Mouse (Mus musculus): ENCODE data around the gene Trim59. TPM values are rescaled to one million over a fixed set of nuclear protein-coding genes. Genes with fewer than 3 reads are reported as not detected.
"Not testable (repeated sequence)": the region's sequence is repeated elsewhere in the genome, so short reads cannot be mapped to it uniquely, and the experiment has no call there.

Gene Trim59
- total RNA-seq (2021), result 1 to 10 TPM; 1.4 to 1.7 TPM
- long read RNA-seq, experiment 1, result 0 reads
- long read RNA-seq, experiment 2, result 0 reads

DNA sequence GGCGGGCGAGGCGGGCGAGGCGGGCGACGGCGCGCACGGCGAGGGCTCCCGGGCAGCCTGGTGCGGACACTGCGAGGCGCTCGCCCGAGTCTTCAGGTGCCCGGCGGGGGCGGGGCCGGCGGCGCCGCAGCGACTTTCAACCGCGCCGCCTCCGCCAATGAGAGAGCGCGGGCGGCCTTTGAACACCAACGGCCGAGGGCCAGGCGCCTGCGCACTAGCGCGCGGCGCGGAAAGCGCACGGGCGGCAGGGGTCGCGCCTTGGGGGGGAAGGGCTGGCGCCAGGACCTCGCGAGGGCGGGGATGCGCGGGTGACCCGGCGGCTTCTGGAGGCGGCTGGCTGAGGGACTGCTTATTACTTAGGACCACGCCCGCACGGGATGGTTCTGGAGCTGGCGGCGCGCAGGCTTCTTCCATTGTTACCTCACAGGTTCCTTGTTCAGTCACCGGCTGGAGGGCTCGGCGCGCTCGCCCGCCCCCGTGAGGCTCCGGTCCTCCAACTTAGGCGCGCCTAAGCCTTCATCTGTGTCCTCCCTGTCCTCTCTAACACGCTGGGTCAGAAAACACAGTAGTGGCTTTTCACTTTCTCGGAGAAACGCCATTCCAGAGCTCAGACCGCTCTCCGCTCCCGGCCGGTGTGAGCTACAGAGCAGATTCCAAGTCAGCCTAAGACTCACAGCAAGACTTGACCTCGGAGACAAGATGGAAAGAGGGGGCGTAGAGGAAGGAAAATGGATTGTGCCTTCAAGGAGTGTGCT lies at the start of gene Trim59:
Gene Trim59 (minus strand): TSS at position 111 of the 755 bp plus-strand sequence.
- peak; percentile 90 to 93 for DNase-seq

DNA sequence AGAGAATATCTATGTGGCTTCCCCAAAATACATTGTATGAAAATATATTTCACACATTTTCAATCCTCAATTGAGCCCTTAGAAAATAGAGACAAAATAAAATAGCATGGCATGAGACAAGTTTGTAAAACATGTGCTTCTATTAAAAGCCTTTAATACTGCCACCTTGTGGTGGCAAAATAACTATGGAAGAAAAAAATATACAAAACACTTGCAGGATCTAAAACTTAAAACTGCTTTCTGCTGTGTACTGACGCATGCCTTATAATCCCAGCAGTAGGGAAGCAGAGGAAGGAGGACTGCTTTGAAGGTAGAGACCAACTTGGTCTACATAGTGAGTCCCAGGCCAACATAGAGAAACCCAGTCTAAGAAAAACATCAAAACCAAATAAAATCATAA lies 19.4 kb upstream of the Trim59 start:
- no peak for DNase-seq

DNA sequence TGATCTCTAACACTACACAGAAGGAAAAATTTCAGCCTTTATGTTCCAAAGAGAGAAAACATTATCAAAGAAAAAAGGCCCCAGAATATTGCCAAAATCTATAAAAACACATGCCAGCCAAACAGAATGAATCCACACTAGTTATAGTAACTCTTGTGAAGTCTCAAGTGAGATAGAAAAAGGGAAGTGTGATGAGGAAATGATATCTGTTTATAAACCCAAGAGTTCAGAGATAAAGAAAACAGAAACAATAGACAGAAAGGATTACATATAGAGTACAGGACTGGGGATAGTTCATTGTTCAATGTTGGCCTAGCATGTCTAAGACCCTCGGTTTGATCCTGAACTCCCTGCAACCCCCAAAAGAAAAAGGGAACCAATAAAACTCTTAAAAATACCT lies 18.2 kb upstream of the Trim59 start:
- no peak for DNase-seq

DNA sequence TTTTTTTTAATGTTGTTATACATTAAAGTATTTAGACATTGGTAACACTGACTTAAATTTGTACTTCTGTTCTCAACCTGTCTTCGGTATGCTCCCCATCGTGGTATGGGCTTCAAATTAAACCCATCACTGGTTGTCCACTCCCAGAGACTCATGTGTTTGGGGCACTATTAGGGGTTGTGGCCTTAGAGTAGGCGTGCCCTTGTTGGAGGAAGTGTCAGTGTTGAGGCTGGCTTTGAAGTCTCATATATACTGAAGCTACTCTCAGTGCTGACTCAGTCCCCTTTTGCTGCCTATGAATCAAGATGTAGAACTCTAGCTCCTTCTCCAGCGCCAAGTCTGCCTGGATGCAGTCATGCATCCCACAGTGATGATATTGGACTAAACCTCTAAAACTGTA lies 16.1 kb upstream of the Trim59 start:
- no peak for DNase-seq

DNA sequence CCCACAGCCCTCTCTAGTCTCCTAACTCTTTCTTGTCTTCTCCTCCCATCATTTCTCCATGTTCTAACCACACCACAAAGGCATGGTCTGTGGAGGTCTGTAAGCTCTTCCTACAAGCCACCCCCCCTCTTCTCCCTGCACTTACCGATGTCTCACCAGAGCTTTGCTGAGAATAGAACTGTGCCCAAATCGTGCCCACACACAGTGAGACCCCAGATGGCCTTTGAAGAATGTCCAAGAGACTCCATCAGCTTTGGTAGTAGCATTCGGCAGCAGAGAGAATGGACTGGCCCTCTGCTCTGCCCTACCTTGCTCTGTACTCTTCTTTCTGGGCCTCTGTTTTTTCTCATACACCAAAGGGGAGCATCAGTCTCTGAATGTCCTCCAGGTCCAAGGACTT lies 11.3 kb upstream of the Trim59 start:
- no peak for DNase-seq

DNA sequence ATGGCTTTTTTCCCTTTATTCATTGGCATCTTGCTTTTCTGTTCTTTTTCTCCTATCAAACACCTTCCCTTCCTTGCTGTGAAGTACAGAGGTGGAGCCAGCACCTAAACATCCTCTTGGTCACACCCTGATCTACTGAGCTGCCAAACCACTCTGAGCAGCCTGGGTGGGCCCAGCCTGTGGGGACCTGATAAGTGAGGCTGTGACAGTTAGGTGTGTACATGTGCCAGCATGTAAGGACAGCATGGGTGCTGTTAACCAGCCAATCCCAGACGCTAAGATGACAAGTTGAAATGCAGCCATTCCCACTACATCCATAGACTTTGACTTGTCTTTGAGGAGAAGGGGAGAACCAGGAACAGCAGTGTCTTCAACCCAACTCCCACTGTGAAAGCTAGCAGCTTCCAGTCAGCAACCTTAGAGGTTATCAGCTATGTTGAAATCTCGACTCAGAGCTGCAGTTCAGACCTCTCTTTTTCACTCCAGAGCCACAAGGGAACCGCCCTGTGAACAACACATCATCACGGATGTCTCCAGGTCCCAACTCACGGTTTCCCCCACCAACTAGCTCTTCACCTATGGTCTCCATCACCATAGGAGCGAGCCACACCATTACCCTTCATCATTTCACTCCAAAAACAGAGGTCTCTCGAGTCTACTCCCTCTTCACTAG lies 10.3 kb upstream of the Trim59 start:
- no peak for DNase-seq

DNA sequence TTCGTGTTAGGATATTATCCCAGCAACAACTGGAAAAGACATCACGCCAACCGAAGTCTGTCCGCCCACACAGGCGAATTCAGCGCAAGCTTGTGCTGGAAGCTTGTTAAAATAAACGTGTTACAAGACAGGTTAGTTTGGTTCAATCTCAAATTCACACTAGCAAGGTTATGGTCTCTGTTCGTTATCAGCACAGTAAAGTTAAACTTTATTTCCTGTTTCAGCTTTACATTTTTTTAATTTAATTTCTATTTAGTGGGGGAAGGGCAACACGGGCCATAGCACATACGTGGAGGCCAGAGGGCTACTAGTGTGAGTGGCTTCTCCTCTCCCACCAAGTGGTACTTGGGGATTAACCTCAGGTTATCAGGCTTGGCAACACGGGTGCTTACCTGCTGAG lies 7.3 kb upstream of the Trim59 start:
- no peak for DNase-seq

DNA sequence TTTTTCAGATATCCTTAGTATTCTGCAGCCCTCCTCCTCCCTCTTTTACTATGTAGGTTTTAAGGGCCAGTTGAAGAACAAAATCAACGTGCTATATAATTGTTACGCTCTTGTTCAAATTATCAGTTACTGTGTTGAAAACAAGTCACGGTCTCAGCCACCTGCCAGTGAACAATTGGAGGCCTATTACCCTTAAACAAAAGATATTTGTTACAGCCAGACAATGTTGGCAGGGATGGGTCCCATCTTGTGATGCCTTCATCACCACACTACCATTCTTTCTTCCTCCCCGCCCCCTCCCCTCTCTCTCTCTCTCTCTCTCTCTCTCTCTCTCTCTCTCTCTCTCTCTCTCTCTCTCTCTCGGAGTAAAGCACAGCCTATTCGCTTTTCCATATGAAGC lies 4.5 kb upstream of the Trim59 start:
- no peak for DNase-seq

DNA sequence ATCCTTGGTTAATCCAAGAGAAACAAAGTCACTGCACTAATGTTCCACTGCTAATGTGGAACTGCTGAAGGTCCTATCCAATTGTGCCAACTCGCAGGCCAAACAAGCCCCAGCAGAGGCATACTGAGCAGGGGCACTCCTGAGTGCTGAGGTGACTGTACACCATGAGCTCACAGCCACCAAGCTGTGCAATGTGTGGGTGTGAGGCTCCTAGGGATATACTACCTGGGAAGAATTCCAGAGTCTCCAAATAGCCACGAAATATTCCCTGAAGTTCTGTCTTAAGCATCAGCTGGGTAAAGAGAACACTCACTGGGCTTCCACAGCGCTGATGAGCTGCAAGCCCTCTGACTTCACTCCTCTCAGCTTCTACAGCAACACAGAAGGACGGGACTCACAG lies 3.1 kb upstream of the Trim59 start:
- no peak for DNase-seq

DNA sequence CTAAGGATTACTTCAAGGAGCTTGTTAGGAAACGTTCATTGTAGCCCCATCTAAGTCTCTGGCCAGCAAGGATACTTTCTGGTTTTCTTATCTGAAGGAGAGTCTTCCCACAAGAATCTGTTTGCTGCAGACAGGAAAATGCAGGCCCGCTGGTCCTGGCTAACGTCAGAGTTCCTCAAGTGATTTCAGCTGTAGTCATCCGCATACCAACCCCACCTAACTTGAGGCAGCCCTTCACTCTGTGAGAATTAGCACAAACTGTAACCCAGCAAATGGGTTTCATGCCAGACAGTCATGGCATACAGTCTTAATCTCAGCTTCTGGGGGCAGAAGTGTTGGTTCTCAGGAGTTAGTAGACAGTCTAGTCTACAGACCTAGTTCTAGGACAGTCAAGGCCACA lies 2.0 kb upstream of the Trim59 start:
- no peak for DNase-seq

DNA sequence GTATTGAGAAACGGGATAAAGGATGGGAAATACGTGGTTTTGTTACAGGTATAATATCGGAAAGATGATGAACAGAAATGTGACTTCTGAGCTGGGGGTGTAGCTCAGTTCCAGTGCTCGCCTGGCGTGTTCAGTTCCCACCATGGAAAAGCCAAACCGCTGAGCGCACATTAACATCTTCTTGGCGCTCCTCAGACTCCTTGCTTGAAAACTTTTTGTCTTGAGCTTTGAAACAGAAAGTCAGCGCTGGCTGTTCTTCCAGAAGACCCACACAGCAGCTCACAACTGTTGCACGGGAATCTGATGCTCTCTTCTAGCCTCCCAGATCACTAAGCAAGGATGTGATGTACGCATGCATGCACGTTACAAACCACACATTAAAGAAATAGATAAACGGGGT lies 1.2 kb upstream of the Trim59 start:
- peak in 1 of 2 experiments; percentile 26 for DNase-seq

DNA sequence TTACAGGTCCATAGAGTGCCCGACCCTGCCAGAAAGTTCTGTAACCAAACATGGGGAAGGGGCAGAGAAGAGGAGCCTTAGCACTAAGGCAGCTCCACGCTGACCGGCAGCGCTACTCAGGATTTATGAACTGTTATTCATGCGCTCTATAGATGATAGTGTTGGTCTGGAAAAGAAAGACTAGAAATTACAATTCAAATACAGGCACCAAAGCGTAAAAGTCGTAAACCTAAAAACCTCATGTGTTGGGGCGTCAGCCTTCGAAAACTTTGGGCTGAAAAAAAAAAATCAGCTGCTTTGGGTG lies 797 bp upstream of the Trim59 start:
- DNase-seq, result no peak

DNA sequence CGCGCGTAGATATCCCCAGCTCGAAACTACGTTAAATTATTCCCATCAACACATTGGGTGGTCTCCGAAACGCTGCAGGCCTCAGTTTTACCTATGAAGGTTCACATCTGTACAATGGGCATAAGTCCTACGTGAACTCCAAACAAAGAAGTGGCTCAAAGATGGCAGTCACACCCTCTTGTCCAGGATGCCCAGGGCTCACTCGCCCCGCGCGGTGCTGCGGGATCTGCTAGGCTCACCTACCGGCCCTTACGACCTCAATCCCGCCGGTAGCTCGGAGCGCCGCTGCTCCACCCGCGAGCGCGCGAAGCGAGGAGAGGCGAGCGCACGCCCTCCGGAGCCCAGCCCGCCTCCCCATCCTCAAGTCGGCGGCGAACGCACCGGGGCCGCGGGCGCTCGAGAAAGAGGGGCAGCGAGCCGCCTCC lies 376 bp downstream of the Trim59 start:
- DNase-seq, result peak in 1 of 2 experiments; percentile 55

DNA sequence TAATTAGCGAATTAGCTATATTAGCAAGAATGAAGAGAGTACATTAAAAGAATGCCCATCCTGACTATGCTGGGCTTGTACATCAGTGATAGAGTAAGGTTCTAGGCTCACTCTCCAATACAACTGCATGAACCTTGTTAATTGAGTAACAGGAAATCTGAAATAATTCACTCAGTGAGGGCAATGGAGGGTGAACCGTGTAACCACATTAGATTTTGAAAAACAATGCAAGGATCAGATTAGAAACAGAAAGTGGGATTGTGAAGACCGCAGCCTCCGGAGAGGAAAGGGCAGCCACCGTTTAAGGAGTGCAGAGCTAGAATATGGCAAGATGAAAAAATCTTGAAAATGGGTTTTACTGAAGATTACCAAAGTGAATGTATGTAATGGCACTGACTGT lies 3.3 kb downstream of the Trim59 start:
- no peak for DNase-seq

DNA sequence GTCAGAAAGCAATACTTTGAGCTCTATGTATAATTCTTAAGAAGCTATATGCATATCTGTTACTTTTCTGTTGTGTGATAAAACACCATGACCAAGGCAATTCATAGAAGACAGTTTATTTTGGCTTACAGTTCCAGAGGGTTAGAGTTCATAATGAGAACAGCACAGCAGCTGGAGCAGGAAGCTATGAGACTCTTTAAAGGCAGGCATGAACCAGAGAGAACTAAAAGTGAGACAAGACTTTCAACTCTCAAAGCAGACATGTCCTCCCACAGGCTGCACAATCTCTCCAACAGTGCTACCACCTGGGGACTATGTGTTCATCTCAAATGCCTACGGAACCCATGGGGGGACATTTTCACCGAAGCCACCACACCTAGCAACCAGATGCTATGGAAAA lies 4.5 kb downstream of the Trim59 start:
- no peak for DNase-seq

DNA sequence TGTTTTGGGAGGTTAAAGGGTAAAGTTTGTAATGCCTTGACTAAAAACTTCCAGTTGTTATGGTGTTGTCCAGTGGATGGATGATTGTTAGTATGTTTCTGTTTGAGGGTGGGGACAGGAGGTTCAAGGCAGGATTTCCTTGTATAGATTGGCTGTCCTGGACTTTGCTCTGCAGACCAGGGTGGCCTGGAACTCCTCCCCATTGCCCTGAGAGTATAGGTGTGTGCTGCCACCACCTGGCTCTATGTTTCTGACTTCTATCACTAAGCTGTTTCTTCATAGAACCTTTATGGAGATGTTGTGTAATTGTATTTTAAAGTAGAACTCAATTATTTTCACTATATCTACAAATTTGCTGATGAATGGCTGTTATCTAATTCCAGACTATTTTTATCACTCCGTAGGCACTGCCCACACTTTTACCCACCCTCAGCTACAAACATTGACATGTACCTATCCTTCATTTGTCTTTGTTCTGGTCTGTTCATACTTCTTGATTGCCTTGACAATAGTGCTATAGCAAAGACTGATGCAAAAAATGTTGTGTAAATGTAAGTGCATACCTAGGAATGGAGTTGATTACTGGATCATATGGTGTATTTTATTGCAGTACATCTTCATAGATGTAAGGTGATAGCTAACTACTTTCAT lies 18.3 kb downstream of the Trim59 start:
- no peak for DNase-seq

DNA sequence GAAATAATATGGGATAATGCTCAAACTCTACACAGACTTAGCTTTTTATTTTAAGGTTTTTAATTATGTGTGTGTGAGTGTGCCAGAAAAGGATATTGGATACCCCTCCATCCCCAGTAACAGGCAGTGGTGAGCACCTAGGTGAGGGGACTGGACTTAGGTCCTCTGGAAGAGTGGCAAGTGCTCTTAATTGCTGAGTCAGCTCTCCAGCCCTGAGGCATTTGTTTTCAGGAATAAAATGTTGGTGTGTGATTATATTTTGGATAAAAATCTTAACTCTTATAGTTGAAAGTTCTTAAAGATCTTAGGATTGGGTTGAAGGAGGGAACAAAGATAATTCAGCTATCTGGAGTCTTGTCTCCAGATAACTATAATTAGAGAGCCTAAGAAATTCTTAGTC lies 23.8 kb downstream of the Trim59 start:
- DNase-seq, result no peak

DNA sequence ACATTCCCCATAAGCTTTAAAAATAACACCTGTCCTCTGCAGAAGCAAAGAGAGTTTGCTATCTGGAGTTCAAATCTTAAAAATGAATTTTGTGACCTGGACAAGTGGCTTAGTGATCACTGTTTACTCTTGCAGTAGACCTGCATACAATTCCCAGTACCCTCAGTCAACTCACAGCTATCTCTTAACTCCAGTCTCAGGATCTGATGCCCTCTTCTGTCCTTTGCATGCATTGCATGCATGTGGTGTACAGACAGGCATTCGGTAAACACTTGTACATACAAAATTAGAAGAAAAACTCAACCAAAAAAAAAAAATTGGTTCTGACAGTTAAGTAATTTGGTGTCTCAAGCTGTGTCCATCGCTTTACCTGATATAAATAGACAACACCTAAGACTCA lies 24.3 kb downstream of the Trim59 start:
- no peak for DNase-seq

DNA sequence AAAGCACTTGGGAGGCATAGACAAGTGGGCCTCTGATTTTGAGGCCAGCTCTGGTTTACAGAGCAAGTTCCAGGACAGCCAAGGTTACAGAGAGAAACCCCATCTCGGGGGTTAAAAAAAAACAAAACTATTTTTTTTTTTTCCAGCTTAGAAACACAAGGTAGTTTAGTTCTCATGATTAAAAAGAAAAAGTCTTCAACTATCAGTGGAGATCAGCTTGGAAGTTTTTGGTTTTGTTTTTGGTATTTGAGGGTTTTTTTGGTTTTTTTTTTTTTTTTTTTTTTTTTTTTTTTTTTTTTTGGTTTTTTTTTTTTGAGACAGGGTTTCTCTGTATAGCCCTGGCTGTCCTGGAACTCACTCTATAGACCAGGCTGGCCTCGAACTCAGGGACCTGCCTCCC lies 25.9 kb downstream of the Trim59 start:
- DNase-seq, result not testable (repeated sequence)

DNA sequence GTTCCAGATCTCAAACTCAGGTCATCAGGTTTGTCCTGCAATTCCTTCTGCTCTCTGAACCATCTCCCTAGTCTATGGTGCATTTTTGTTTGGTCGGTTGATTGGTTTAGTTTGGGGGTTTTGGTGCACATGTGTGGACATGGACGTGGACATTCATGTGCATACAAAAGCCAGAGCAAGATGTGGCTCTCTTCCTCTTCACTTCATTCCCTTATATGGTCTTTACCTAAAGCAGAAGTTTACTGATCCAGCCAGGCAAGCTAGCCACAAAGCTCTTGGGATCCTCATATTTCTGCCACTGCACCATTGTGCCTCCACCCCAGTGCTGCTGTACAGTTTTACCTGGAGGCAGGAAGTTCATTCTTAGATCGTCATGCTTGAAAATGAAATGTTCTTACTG lies 27.4 kb downstream of the Trim59 start:
- DNase-seq, result no peak

DNA sequence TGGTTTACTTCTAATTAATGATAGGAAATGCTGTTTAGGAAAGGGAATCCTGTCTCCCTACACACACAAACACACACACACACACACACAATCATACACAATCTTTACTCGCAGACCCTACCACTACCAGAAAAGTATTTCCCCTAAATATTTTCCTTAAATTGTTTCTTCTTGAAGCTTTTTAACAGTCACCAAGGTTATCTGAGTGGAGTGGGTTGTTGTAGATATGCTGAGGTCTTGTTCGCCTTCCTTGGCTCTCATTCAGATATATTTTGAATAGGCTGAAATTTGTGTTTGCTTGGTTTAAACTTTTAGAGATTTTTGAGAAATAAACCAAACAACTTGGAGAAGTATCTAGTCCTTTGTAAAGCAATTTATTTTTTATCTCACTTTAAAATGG lies 35.7 kb downstream of the Trim59 start:
- DNase-seq, result no peak

DNA sequence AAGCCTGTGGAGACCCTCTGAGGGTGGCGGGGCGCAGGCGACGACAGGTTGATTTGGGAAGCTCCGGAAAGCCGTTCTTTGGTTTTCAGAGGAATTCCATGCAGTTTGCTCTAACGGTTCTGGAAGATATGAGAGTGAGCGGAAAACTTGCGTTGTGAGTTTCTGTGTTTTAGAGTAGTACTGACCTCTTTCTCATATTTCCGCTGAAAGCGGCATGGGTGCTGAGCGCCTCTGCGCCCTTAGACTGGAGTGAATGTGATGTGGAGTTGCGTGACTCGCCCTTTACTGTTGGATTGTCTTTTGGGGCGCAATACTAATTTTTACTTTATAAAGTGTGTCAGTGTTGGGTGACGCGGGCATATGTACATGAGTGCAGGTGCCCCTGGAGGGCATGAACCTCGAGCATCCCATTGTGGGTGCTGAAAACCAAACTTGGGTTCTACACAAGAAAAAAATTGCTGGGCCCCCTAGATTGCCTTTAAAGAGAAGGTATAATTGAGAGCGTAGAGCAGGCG lies 38.3 kb downstream of the Trim59 start:
- no peak for DNase-seq

All from heart, adult 18-20 months (tissue).